Mouse (Mus musculus) midbrain, embryonic 16.5 days (tissue): ENCODE data around the gene Alk. TPM values are rescaled to one million over a fixed set of nuclear protein-coding genes. Genes with fewer than 3 reads are reported as not detected.

Source experiments
- ATAC-seq: fragments of 200-750 bp; cut with Nextera tagmentation; 2 replicates; pipeline ENCODE4 v1.8.0; 2017; ENCODE audit warnings: moderate TSS enrichment
- H3K27ac ChIP-seq: fragments of 300-500 bp; sonication (generic); 2 replicates; pipeline ENCODE4 v1.5.1; 2014; ENCODE audit warnings: mild to moderate bottlenecking, low read length, mixed read lengths
- H3K27me3 ChIP-seq: fragments of 300-500 bp; sonication (generic); 2 replicates; pipeline ENCODE4 v1.6.1; 2014; ENCODE audit warnings: low read depth, low read length, mixed read lengths; ENCODE audit not compliant: control insufficient read depth, insufficient read depth
- H3K36me3 ChIP-seq: fragments of 300-500 bp; sonication (generic); 2 replicates; pipeline ENCODE4 v1.6.1; 2014; ENCODE audit warnings: mild to moderate bottlenecking, low read length, moderate library complexity, mixed read lengths; ENCODE audit not compliant: control insufficient read depth, insufficient read depth
- H3K4me1 ChIP-seq: fragments of 300-500 bp; sonication (generic); 2 replicates; pipeline ENCODE4 v1.6.1; 2014; ENCODE audit warnings: mild to moderate bottlenecking, low read length, mixed read lengths; ENCODE audit not compliant: control insufficient read depth, insufficient read depth
- H3K4me2 ChIP-seq: fragments of 300-500 bp; sonication (generic); 2 replicates; pipeline ENCODE4 v1.6.1; 2014; ENCODE audit warnings: mild to moderate bottlenecking, low read length, mixed read lengths
- H3K4me3 ChIP-seq: fragments of 300-500 bp; sonication (generic); 2 replicates; pipeline ENCODE4 v1.5.1; 2014; ENCODE audit warnings: low read depth, mild to moderate bottlenecking, low read length, moderate library complexity, mixed read lengths
- H3K9ac ChIP-seq: fragments of 300-500 bp; sonication (generic); 2 replicates; pipeline ENCODE4 v1.6.1; 2014; ENCODE audit warnings: low read depth, low read length, mixed read lengths
- H3K9me3 ChIP-seq: fragments of 300-500 bp; sonication (generic); replicated peaks from 2 replicates; pipeline ENCODE4 v1.6.1; 2014; ENCODE audit warnings: mild to moderate bottlenecking, low read length, mixed read lengths; ENCODE audit not compliant: control insufficient read depth, poor library complexity, severe bottlenecking
- WGBS: fragments of 180-500 bp; shearing (Covaris S2); extraction: QIAGEN DNeasy Blood & Tissue Kit; methylation state at CpG from one replicate; pipeline ENCODE4 v1.1.7; 2014; 5-methylcytosine and 5-hydroxymethylcytosine counted together
- polyA plus RNA-seq: library from polyadenylated mRNA; unstranded; fragments of >200 nt; fragmentation: Nextera tagmentation; extraction: Ambion mirVana; gene quantifications from 2 replicates; pipeline ENCODE4 v1.2.1, GENCODE M21; 2015

Gene Alk
- polyA plus RNA-seq, 1 experiment from 2014 or later, result 7.6 TPM

DNA sequence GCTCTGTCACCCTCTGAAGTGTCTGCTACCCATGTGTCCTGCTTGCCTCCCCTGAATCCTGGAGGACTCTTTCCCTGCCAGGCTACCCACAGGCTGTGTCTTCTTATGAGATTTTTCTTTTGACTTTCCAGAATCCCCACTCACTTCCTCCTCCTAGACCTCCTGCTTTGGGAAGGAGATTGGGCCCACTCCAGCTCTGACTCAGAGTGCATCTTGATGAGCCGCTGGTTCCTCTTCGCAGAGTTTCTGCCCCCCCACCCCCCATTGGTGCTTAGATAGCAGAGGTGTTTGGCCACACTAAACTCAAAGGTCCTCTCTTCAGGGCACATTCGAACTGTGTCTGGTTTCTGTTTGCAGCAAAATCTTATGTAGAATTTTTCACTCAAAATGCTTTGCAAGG, 777.8 kb downstream of the Alk start:
- Histone ChIP-seq H3K9me3 (no peaks in the 10 kb centered on the region), H3K27ac (no peak overlapping the region), H3K4me3 (no peak overlapping the region), H3K9ac (no peak overlapping the region), H3K4me1 (no peaks in the 10 kb centered on the region), H3K4me2 (no peak overlapping the region), H3K36me3 (peaks cover 11% of the 10 kb centered on the region; the same call in 1 of the 2 replicates), H3K27me3 (no peaks in the 10 kb centered on the region)
- 83% methylated on average over 3 of the region's 3 CpGs for WGBS
- no peak for ATAC-seq

DNA sequence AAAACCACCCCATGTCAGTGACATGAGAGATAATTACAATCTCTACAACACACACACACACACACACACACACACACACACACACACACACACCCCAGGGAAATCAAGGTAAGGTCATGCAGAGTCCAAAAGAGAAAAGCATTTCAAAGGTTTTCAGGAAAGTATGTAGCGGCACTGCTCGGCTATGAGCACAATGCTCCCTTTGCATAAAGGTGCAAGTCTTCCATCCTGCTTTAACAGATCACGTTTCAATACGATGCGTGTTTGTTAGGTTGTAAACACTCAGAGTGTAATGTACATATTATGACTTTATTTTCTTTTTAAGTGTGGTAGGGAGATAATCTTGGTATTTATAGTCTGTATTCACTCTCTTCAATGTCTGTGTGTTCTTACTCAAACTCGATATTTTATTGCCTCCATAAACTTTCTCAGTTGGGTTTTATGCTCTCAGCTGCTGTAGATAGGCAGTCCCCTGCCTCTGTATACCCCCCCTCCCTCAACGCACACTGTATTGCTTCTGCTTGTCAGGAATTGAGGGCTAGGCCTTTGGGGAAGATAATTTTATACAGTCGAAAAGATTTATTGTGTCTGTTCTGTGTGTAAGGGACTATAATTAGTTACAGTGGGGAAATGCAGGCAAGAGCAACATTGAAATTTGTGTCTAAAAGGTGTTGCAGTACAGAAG, 780.7 kb downstream of the Alk start:
- H3K4me2 ChIP-seq, result no peak overlapping the region
- 88% methylated on average over 8 of the region's 8 CpGs for WGBS
- no peak for ATAC-seq

More for the DNA sequence above, 780.7 kb downstream of the Alk start:
- peaks cover 17% of the 10 kb centered on the region; the same call in 1 of the 2 replicates for H3K36me3 ChIP-seq
- H3K4me1 ChIP-seq, result no peaks in the 10 kb centered on the region
- H3K9ac ChIP-seq, result no peak overlapping the region
- no peak overlapping the region for H3K4me3 ChIP-seq
- no peaks in the 10 kb centered on the region for H3K27me3 ChIP-seq
- no peak overlapping the region for H3K27ac ChIP-seq
- no peaks in the 10 kb centered on the region for H3K9me3 ChIP-seq

Other genes with a start within 250 kb of the Alk start
- gene Ypel5, start 231.8 kb upstream of the Alk start, polyA plus RNA-seq, result 114 and 116 TPM in 2 replicates